7 mouse cellular contexts compared by ENCODE assay signal in the genomic region with DNA sequence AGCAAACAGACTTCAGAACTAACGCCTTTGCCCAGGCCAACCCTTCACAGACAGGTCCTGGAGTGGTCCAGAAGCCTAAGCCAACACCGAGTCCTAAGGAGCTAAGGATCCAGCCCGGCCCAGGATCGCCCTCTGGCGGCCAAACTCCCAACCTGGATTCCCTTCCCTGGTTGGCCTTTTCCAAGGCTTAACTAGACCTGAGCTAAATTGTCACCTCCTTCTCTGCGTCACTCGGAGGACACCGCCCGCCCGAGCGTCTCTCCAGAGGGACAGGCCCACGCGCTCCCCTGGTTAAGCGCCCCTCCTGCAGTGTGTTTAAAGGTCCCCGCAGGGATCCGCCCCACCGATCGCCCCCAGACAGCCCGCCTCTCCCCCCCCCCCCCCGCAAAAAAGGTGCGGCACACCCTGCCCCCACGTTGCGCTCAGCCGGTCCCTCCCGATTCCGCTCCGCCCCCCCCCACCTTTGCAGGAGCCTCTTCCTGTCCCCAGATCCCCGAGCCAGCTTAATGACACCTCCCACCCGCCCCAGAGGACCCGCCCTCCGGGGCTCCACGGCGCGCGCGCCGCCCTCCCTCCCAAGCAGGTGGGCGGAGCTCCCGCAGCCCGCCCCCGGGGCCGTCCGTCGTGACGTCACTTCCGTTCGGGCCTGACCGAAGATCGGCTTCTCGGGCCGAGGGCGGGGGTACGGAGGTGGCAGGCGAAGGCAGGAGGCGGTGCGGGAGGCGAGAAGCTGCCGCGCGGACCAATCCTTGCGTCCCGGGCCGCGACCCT. TPM values are rescaled to one million over a fixed set of nuclear protein-coding genes. Genes with fewer than 3 reads are reported as not detected.
DNase-seq lines count a peak whose midpoint lies in the region; ATAC-seq lines count a peak whose summit lies in the region.

A gene (plus strand): TSS at position 633 of the 771 bp plus-strand sequence.

- ATAC-seq in embryonic facial prominence, embryonic 11.5 days (replicated peaks; ENCODE audit: insufficient number of reproducible peaks, low FRiP score, low TSS enrichment, low read depth): peak; percentile 96
- ATAC-seq in limb, embryonic 11.5 days (ENCODE audit: insufficient number of reproducible peaks, low FRiP score, low TSS enrichment, low read depth): peak; percentile 94
- peak; percentile 92 for ATAC-seq in midbrain, embryonic 14.5 days (ENCODE audit: low FRiP score, low TSS enrichment)

- no peaks in the 10 kb centered on the region for H3K9me3 ChIP-seq in embryonic facial prominence, embryonic 11.5 days (replicated peaks; ENCODE audit: control insufficient read depth, low read length)
- no peaks in the 10 kb centered on the region for H3K9me3 ChIP-seq in limb, embryonic 11.5 days (ENCODE audit: control insufficient read depth, low read length)
- no peaks in the 10 kb centered on the region for H3K9me3 ChIP-seq in midbrain, embryonic 14.5 days (ENCODE audit: control insufficient read depth, low read length)

- 1% methylated on average over 46 of the region's 64 CpGs for WGBS in embryonic facial prominence, embryonic 11.5 days
- under 1% methylated on average over 48 of the region's 64 CpGs for WGBS in limb, embryonic 11.5 days
- 0% methylated on average over 59 of the region's 64 CpGs for WGBS in midbrain, embryonic 14.5 days

- peak within 1 kb of the TSS; percentile 88 for H3K4me3 ChIP-seq in embryonic facial prominence, embryonic 11.5 days (ENCODE audit: low read depth, low read length)
- H3K4me3 ChIP-seq in limb, embryonic 11.5 days (ENCODE audit: low read depth, low read length): peak within 1 kb of the TSS; percentile 91
- H3K4me3 ChIP-seq in midbrain, embryonic 14.5 days (replicated peaks; ENCODE audit: low read depth, low read length): peak within 1 kb of the TSS; percentile 96

- H3K9ac ChIP-seq in embryonic facial prominence, embryonic 11.5 days (replicated peaks; ENCODE audit: low read length): peak within 1 kb of the TSS; percentile 92
- H3K9ac ChIP-seq in limb, embryonic 11.5 days (ENCODE audit: low read length): peak within 1 kb of the TSS; percentile 91
- H3K9ac ChIP-seq in midbrain, embryonic 14.5 days (replicated peaks; ENCODE audit: low read length): peak within 1 kb of the TSS; percentile 95

- peaks cover 7% of the 10 kb centered on the region; the same call in 1 of the 2 replicates for H3K4me1 ChIP-seq in embryonic facial prominence, embryonic 11.5 days (ENCODE audit: control insufficient read depth, insufficient read depth, low read length)
- peaks cover 10% of the 10 kb centered on the region for H3K4me1 ChIP-seq in limb, embryonic 11.5 days (ENCODE audit: control insufficient read depth, insufficient read depth, low read length)
- H3K4me1 ChIP-seq in midbrain, embryonic 14.5 days (ENCODE audit: control insufficient read depth, insufficient read depth, low read length): peaks cover 16% of the 10 kb centered on the region

- no peaks in the 10 kb centered on the region for H3K27me3 ChIP-seq in embryonic facial prominence, embryonic 11.5 days (ENCODE audit: control insufficient read depth, insufficient read depth, low read length)
- H3K27me3 ChIP-seq in limb, embryonic 11.5 days (ENCODE audit: control insufficient read depth, insufficient read depth, low read length): no peaks in the 10 kb centered on the region
- H3K27me3 ChIP-seq in midbrain, embryonic 14.5 days (ENCODE audit: control insufficient read depth, insufficient read depth, low read length): no peaks in the 10 kb centered on the region

- H3K4me2 ChIP-seq in embryonic facial prominence, embryonic 11.5 days (ENCODE audit: low read depth, low read length): peak within 1 kb of the TSS; percentile 86
- H3K4me2 ChIP-seq in limb, embryonic 11.5 days (ENCODE audit: low read depth, severe bottlenecking): peak within 1 kb of the TSS; percentile 71
- H3K4me2 ChIP-seq in midbrain, embryonic 14.5 days (ENCODE audit: low read length): peak within 1 kb of the TSS; percentile 97

- DNase-seq in adrenal gland, postnatal 14 days: peak; percentile 100
- peak; percentile 99 for DNase-seq in embryonic facial prominence, embryonic 11.5 days (ENCODE audit: low spot score)
- DNase-seq in heart, adult 11 months: peak; percentile 100
- DNase-seq in kidney, adult 18-20 months: peak; percentile 100
- DNase-seq in limb, embryonic 11.5 days (ENCODE audit: low spot score): peak; percentile 100
- peak; percentile 100 for DNase-seq in midbrain, embryonic 14.5 days
- peak; percentile 98 for DNase-seq in spleen, adult 18-20 months

- peak within 1 kb of the TSS; percentile 88 for H3K27ac ChIP-seq in embryonic facial prominence, embryonic 11.5 days (replicated peaks; ENCODE audit: low read depth, low read length)
- H3K27ac ChIP-seq in limb, embryonic 11.5 days (replicated peaks; ENCODE audit: low read depth, low read length): peak within 1 kb of the TSS; percentile 82
- peak within 1 kb of the TSS; percentile 97 for H3K27ac ChIP-seq in midbrain, embryonic 14.5 days (replicated peaks; ENCODE audit: low read depth, low read length)

- H3K36me3 ChIP-seq in embryonic facial prominence, embryonic 11.5 days (replicated peaks; ENCODE audit: control insufficient read depth, insufficient read depth, low read depth, low read length): peaks cover 6% of the 10 kb centered on the region
- peaks cover 13% of the 10 kb centered on the region for H3K36me3 ChIP-seq in limb, embryonic 11.5 days (ENCODE audit: control insufficient read depth, insufficient read depth, low read length)
- peaks cover 27% of the 10 kb centered on the region for H3K36me3 ChIP-seq in midbrain, embryonic 14.5 days (ENCODE audit: control insufficient read depth, insufficient read depth, low read length)

RNA-seq across cellular contexts. Expression of the gene that starts here (rescaled TPM):
- 274 and 276 TPM in 2 replicates for total RNA-seq in adrenal gland, postnatal 14 days (2021)
- 391 and 402 TPM in 2 replicates for polyA plus RNA-seq in embryonic facial prominence, embryonic 11.5 days (2014; fragmentation: Nextera tagmentation; extraction: Ambion mirVana)
- 406 and 414 TPM in 2 replicates for polyA plus RNA-seq in limb, embryonic 11.5 days (2014; fragmentation: Nextera tagmentation; extraction: Ambion mirVana)
- 535 and 570 TPM in 2 replicates for polyA plus RNA-seq in midbrain, embryonic 14.5 days (2014; fragmentation: Nextera tagmentation; extraction: Ambion mirVana)

Comparison
In these comparisons a context has a peak if more than half of its experiments do, and no peak if none do; other contexts are left out.
1. Peak in every context shown above with its lines: DNase-seq, ATAC-seq, H3K4me3 ChIP-seq and H3K27ac ChIP-seq.